Mouse (Mus musculus) embryonic fibroblast, embryonic 13.5 days (primary cell): ENCODE measurements around the gene 1700018G05Rik.

Experiments used
- CTCF ChIP-seq: IDR thresholded peaks from 2 replicates; pipeline ENCODE4 v1.5.1; 2011; ENCODE audit warnings: mild to moderate bottlenecking, control low read depth, low read length, moderate library complexity, borderline replicate concordance; ENCODE audit not compliant: insufficient read depth
- POLR2A ChIP-seq: IDR thresholded peaks from 2 replicates; pipeline ENCODE4 v1.6.1; 2011; ENCODE audit warnings: low read depth, mild to moderate bottlenecking, control low read depth, low read length, moderate library complexity

DNA sequence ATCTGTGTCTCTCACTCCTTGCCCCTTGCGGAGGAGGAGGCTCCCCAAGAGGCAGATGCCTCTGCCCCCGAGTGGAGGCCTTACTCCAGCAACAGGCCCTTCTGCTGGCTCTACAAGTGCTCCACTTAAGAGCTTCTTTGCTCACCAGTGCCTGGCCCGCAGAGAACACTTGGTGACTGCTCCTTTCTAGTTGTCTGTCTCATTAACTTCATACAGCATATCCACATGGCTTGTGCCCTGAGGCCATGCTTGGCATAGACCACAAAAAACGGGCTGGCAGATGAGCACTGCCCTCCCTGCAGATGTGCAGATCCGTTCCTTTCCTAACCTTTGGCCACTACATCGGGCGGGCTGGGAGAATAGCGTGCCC is 6.2 kb downstream of the 1700018G05Rik start:
- TF ChIP-seq POLR2A (no peak), CTCF (no peak)
